Mouse (Mus musculus) kidney, embryonic 16.5 days (tissue): ENCODE measurements around the gene Pth1r. TPM values are rescaled to one million over a fixed set of nuclear protein-coding genes. Genes with fewer than 3 reads are reported as not detected.

Experiments used
- ATAC-seq: fragments of 200-750 bp; cut with Nextera tagmentation; 2 replicates; pipeline ENCODE4 v1.8.0; 2017; ENCODE audit warnings: moderate TSS enrichment; ENCODE audit not compliant: low FRiP score, low TSS enrichment
- H3K27ac ChIP-seq: fragments of 300-500 bp; sonication (generic); 2 replicates; pipeline ENCODE4 v1.5.1; 2014; ENCODE audit warnings: low read length
- H3K27me3 ChIP-seq: fragments of 300-500 bp; sonication (generic); 2 replicates; pipeline ENCODE4 v1.6.1; 2014; ENCODE audit warnings: low read length, control low read depth, mixed read lengths; ENCODE audit not compliant: insufficient read depth
- H3K36me3 ChIP-seq: fragments of 300-500 bp; sonication (generic); 2 replicates; pipeline ENCODE4 v1.6.1; 2014; ENCODE audit warnings: low read length, control low read depth, mixed read lengths; ENCODE audit not compliant: insufficient read depth
- H3K4me1 ChIP-seq: fragments of 300-500 bp; sonication (generic); 2 replicates; pipeline ENCODE4 v1.6.1; 2014; ENCODE audit warnings: low read length, control low read depth, mixed read lengths; ENCODE audit not compliant: insufficient read depth
- H3K4me2 ChIP-seq: fragments of 300-500 bp; sonication (generic); replicated peaks from 2 replicates; pipeline ENCODE4 v1.6.1; 2014; ENCODE audit warnings: low read depth, low read length
- H3K4me3 ChIP-seq: fragments of 300-500 bp; sonication (generic); 2 replicates; pipeline ENCODE4 v1.5.1; 2014; ENCODE audit warnings: mild to moderate bottlenecking, low read length
- H3K9ac ChIP-seq: fragments of 300-500 bp; sonication (generic); replicated peaks from 2 replicates; pipeline ENCODE4 v1.6.1; 2014; ENCODE audit warnings: low read length
- H3K9me3 ChIP-seq: fragments of 300-500 bp; sonication (generic); 2 replicates; pipeline ENCODE4 v1.6.1; 2016; ENCODE audit warnings: low read length, control low read depth
- WGBS: fragments of 180-500 bp; shearing (Covaris S2); extraction: QIAGEN DNeasy Blood & Tissue Kit; methylation state at CpG from one replicate; pipeline ENCODE4 v1.1.7; 2014; 5-methylcytosine and 5-hydroxymethylcytosine counted together
- polyA plus RNA-seq: library from polyadenylated mRNA; unstranded; fragments of >200 nt; fragmentation: Nextera tagmentation; extraction: Ambion mirVana; gene quantifications from 2 replicates; pipeline ENCODE4 v1.2.1, GENCODE M21; 2015

The Pth1r gene
- polyA plus RNA-seq, 1 experiment from 2014 or later: 108 TPM

GRCm38 (mm10) chr9:110672462-110673106 lies 74.4 kb downstream of the Pth1r start:
- no peaks in the 10 kb centered on the region for H3K27me3 ChIP-seq
- peaks cover 19% of the 10 kb centered on the region for H3K4me1 ChIP-seq
- H3K4me2 ChIP-seq: no peak overlapping the region
- 0 out of 2 replicates have a peak, but pooled peaks have one; percentile 52 for ATAC-seq
- H3K36me3 ChIP-seq: no peaks in the 10 kb centered on the region
- 67% methylated on average over 7 of the region's 7 CpGs for WGBS
- no peak overlapping the region for H3K9ac ChIP-seq
- H3K9me3 ChIP-seq: no peaks in the 10 kb centered on the region
- no peak overlapping the region for H3K4me3 ChIP-seq
- no peak overlapping the region for H3K27ac ChIP-seq

Other genes starting within 250 kb of the Pth1r start
- gene Setd2, start 214.5 kb downstream of the Pth1r start, polyA plus RNA-seq: 30.6 and 35.8 TPM in 2 replicates
- 60.0 and 61.4 TPM in 2 replicates for gene Nradd, start 122.7 kb downstream of the Pth1r start, polyA plus RNA-seq
- 4.8 and 5.0 TPM in 2 replicates for gene Nbeal2, start 93.0 kb downstream of the Pth1r start, polyA plus RNA-seq
- gene Ccdc12, start 90.6 kb downstream of the Pth1r start, polyA plus RNA-seq: 154 and 155 TPM in 2 replicates
- 1.5 and 3.6 TPM in 2 replicates for gene Myl3, start 5.3 kb downstream of the Pth1r start, polyA plus RNA-seq
- not detected in 2 replicates for gene Prss42, start 51.0 kb upstream of the Pth1r start, polyA plus RNA-seq
- gene Prss44, start 66.8 kb upstream of the Pth1r start, polyA plus RNA-seq: not detected in 2 replicates
- gene Prss43, start 79.5 kb upstream of the Pth1r start, polyA plus RNA-seq: not detected in 2 replicates
- not detected in 2 replicates for gene Prss45, start 87.4 kb upstream of the Pth1r start, polyA plus RNA-seq
- not detected in 2 replicates for gene Prss46, start 97.4 kb upstream of the Pth1r start, polyA plus RNA-seq
- gene Prss50, start 110.8 kb upstream of the Pth1r start, polyA plus RNA-seq: 0.48 and 0.94 TPM in 2 replicates
- gene Als2cl, start 132.7 kb upstream of the Pth1r start, polyA plus RNA-seq: 5.8 and 6.1 TPM in 2 replicates
- 1.9 and 2.1 TPM in 2 replicates for gene Tmie, start 133.0 kb upstream of the Pth1r start, polyA plus RNA-seq
- not detected in 2 replicates for gene Fam240a, start 169.7 kb upstream of the Pth1r start, polyA plus RNA-seq
- not detected in 2 replicates for gene Tdgf1, start 199.0 kb upstream of the Pth1r start, polyA plus RNA-seq
- 0.18 and 0.21 TPM in 2 replicates for gene Lrrc2, start 204.4 kb upstream of the Pth1r start, polyA plus RNA-seq
- gene Rtp3, start 243.4 kb upstream of the Pth1r start, polyA plus RNA-seq: 0.44 and 1.2 TPM in 2 replicates